Mouse (Mus musculus): Measurements from ENCODE around the gene Armc7.

DNA sequence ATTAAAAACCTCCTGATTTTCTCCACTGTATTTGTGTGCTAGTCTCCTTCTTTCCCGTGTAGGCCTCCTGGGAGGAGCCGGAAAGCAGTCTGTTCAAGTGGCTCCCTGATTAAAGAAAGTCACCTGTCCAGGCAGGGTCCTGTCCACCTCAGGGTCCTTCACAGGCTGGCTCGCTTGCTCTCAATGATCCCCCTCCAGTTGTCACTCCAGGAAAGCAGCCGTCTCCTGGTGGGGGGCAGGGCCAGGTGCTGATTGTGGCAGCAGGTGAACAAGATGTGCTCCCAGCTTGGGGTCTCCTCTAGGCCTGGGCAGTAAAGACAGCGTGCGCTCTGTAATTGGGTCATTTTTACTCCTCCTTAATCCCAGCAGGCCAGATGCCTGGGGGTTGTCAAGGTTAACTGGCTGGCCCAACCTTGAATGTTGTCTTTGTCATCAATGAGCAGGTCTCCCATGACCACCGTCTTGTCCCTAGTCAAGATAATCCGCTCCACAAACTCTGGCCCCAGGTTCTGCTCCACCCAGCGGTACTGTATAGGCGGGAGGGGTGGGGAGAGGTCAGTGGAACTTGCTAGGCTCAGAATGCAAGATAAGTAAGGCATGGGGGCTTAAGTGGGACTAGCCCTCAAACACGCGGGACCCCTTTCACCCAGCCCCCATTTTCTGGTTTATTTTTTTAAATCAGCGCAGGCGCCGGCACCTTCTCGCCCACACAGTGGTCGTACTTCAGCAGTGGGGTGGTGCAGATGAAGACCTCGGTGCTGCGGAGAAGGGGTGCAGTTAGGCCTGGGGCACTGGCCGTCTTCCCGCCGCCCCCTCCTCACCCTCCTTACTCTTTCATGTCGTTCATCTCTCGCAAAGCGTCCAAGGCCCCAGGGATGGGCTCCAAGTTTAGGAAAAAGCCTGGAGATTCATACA is 15.2 kb downstream of the Armc7 start:
- TF ChIP-seq CTCF (IDR thresholded peaks at IDR 0.05; ENCODE audit: borderline replicate concordance, extremely low read depth, insufficient read depth, insufficient read length) (no peak), POLR2A (IDR thresholded peaks at IDR 0.05; ENCODE audit: borderline replicate concordance, extremely low read depth, insufficient read depth, insufficient read length, poor library complexity, severe bottlenecking) (no peak)
